Mouse (Mus musculus) urinary bladder, postnatal 10 days (tissue): ENCODE data around the gene Ttll11.

Source experiments
- DNase-seq: peaks from one replicate; pipeline ENCODE4 v3.0.0; 2022; ENCODE audit warnings: low spot score

The Ttll11 gene

DNA sequence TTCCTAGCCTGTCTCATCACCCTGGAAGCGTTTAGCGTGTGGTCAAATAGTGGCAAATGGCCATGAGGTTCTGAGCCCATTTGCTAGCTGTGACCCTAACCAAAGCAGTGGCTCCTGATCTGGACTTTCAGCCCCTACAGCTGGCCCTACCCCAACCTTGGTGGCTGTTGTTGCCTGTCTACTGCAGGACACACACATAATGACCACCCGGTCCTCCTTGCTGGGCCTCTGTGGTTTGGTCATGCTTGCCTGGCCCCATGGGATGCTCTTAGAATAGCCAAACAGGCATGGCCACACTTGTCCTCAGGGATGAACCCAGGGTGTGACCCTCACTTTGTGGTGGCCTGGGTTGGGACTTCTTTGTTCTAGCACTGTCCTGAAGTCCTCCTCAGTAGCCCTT lies 80.0 kb downstream of the Ttll11 start:
- no peak for DNase-seq

DNA sequence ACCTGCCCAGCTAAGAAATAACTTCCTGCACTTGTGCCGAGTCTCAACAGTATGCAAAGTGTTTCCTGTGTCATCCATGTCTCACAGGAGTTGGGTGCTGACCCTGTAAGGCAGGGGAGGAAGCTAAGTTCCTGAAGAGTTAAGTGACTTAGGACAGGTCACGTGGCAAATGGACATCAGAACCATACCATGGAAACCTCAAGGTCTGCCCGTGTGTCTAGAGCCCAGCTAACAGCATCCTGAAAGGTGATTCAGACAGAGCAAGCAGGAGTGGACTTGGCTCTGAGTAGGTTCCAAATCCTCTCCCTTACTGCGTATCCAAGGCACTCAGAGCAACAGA lies 80.6 kb downstream of the Ttll11 start:
- DNase-seq, result no peak

DNA sequence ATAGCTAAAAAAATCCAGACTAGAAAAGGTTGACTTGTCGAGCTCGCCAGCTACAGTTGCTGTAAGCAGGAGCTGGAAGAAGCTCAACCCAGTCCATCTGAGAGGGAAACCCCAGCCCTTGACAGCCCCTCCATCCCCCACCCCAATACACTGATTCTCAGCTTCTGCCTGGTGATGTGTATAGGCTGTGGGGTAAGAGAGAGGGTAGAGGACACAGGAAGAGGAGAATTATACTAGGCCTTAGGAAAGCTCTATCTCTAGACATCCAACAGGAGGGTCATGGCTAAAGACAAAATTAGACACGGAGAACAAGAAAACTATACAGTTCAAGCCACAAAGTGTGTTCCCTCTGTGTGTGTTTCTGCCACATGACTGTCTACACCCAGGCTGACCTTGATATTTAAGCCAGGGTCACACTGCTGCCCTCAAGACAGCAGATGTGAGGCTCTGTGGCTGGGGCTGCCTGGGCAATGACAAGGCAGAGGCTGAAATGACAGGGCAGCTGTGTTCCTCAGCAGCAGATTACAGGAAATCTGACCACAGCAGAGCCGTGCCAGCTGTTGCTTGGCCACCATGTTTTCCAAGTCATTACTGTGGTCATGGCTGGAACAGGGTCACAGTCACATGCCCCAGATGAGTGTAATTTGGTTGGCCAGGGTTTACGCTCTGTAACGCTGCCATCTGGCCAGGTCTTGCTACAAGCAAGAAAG lies 81.1 kb downstream of the Ttll11 start:
- no peak for DNase-seq

GRCm38 (mm10) chr2:35897125-35897524 lies 82.6 kb downstream of the Ttll11 start:
- no peak for DNase-seq

- no peak for DNase-seq
Observed at GRCm38 (mm10) chr2:35894512-35894911, 85.2 kb downstream of the Ttll11 start.

DNA sequence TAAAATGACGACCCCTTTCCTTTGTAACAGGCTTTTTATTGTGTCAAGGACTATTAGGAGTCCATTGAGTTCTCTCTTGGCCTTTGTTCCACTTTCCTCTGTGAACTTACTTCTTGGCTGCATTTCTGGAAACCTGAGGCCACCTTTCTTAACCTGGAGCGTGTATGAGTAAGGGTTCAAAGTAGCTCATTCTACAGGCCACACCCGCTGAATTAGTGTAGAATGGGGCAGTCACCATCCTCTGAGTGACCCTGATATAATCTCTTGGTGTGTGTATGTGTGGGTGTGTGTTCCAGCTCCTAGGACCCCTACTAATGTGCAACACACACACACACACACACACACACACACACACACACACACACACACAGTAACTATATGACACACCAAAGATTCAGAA lies 89.1 kb downstream of the Ttll11 start:
- no peak for DNase-seq

DNA sequence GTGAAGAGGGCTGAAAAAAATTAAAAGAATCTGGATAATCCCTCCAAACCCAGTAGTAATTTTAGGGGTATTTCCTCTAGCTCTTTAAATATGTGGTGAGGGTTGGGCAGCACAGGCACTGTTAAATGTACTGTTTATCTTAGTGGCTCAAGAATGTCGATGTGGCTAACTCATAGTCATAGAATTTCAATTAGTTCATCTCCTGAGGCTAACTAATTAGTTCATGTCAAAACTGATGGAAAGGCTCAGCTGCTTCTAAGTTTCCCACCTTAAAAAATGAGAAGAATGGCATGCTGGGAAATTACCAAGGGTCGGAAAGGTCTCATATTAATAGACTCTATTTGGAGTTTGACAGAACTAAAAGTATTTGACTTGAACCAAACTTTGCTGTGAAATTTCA lies 89.9 kb downstream of the Ttll11 start:
- DNase-seq, result no peak

DNA sequence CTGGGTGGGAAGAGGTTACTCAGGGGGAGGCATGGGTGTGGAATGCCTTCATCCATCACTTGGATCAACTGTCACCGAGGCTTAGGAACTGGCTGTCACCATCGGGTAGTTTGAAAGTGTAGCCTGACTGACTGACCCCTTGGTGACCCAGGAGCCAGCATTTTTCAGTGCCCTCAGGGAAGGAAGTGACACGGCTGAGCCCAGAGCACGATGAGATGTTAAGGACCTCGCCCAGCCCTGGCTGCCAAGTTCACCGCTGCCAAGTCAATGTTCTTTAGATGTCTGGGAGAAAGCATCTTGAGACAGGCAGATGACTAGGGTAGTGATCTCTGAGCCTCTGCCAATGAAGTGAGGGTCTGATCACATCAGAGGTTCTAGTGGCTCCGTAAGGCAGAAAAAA lies 95.4 kb downstream of the Ttll11 start:
- no peak for DNase-seq

GRCm38 (mm10) chr2:35882336-35882987 lies 97.3 kb downstream of the Ttll11 start:
- DNase-seq, result no peak

- no peak for DNase-seq
Observed at GRCm38 (mm10) chr2:35881896-35882295, 97.8 kb downstream of the Ttll11 start.

DNA sequence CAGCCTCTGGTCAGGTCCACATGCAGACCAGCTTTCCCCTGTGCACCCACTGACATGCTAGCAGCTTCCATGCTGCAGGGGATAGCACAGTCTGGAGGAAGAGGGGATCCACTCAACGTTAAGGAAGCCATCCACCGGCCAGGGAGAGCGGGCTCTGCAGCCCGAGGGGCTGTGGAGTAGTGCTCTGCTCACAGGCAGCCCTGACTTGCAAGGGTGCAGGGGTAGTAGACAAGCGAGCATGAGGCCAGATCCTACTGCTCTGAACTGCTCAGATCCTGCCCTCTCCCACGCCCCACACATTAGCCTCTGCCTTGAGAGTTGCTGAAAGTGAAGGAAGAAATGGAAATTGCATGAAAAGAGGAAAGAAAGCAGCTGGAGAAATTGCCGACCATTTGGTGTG lies 99.4 kb downstream of the Ttll11 start:
- DNase-seq, result no peak

GRCm38 (mm10) chr2:35879887-35880286 lies 99.8 kb downstream of the Ttll11 start:
- no peak for DNase-seq

DNA sequence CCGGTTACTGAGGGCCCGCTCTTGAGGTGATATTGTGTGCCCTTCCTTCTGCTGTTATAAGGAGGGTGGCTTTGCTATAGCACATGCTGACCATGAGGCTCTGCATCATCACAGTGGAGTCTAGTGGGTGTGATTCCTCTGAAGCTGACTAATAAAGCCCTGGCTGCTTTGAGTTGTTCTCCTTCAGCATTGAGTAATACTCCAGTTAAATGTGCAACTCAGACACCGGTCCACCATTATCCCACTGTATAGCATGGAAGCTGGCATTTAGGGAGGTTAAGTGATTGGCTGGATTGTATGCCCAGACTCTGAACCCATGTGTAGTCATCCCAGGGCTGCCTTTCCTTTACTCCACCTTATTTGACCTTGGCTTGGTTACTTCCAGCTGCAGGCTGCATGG lies 101.2 kb downstream of the Ttll11 start:
- no peak for DNase-seq

GRCm38 (mm10) chr2:35875572-35875971 lies 104.1 kb downstream of the Ttll11 start:
- no peak for DNase-seq

GRCm38 (mm10) chr2:35874421-35874820 lies 105.3 kb downstream of the Ttll11 start:
- no peak for DNase-seq

- no peak for DNase-seq
Observed at GRCm38 (mm10) chr2:35869165-35869564, 110.5 kb downstream of the Ttll11 start.

GRCm38 (mm10) chr2:35863284-35863683 lies 116.4 kb downstream of the Ttll11 start:
- no peak for DNase-seq

DNA sequence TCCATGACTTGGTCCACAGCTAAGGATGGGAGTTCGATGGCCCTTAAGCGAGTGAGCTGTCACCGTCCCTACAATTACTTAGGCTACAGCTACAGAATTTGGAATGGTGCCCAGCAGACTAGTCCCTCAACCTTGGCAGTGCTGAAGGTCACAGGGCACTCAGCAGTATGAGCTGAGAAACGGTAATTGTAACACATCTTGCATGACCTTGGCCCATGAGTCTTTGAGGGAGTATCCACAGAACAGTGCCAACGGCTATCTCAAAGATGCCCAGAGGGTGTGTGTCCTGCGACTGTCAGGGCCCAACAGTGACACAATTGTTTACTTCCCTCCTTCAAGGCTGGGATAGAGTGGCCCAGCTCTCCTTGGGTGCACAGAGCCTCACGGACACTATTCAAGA lies 118.5 kb downstream of the Ttll11 start:
- DNase-seq, result no peak

- DNase-seq, result no peak
Observed at GRCm38 (mm10) chr2:35860394-35860744, 119.3 kb downstream of the Ttll11 start.

DNA sequence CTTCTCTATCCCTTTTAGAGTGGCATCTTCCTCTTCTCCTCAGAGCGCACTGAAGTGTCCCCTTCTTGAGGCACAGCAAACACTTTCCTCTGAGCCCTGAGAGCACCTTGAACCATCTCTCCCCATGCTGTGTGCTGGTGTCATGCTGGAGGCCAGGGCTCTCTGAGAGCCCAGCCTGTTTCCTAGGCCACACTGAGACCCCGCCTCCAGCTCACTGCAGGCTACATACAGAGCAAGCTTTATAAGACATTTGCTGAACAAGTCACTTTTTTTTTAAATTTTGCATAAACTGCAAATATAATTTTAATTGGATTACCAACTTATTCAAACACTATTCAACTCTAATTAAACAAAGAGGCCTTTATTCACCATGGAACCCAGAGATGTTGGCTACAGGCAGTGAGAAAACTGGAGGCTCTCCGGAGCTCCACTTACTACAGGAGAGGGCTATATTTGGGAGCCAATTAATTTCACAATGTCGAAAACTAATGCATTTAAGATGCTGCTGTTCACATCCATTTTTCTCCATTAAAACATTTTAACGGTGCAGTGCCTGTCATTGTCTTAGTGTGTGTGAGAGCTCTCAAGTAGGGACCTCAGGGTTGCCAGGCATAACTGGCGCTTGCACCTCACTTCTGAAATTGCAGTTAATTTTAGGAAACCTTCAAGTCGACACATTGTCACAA lies 119.9 kb downstream of the Ttll11 start:
- DNase-seq, result no peak

GRCm38 (mm10) chr2:35858281-35858680 lies 121.4 kb downstream of the Ttll11 start:
- no peak for DNase-seq

DNA sequence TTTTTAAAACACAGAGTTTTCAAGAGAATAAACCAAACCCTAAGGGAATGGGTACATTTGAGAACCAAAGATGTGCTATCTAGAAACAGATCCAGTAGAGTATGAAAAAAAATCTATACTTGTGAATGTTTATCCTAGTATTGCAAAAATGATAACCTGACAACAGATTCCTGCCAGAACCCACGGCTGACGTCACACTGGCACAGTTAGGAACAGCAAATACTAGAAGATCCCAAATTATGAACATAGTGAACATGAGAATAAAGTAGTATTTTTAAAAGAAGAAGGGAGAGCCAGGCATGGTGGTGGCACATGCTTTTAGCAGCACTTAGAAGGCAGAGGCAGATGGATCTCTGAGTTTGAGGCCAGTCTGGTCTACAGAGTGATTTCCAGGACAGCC lies 122.8 kb downstream of the Ttll11 start:
- no peak for DNase-seq

GRCm38 (mm10) chr2:35854877-35855276 lies 124.8 kb downstream of the Ttll11 start:
- no peak for DNase-seq

- DNase-seq, result no peak
Observed at GRCm38 (mm10) chr2:35852971-35853370, 126.7 kb downstream of the Ttll11 start.
